Mouse (Mus musculus) erythroblast, embryonic 14.5 days (primary cell): ENCODE results near the gene Oas1d.

Experiments used
- GATA1 ChIP-seq: IDR thresholded peaks from 2 replicates; pipeline ENCODE4 v1.6.1; 2012; ENCODE audit warnings: low read length, inconsistent platforms, mixed read lengths
- TAL1 ChIP-seq: IDR thresholded peaks from 3 replicates; pipeline ENCODE4 v1.6.1; 2012; ENCODE audit warnings: low read length, inconsistent platforms, mixed read lengths

GRCm38 (mm10) chr5:120920296-120920695, 6.0 kb downstream of the Oas1d start:
- no peak for TF ChIP-seq TAL1
- TF ChIP-seq GATA1 = no peak
